Mouse (Mus musculus) frontal cortex, postnatal 14 days (tissue): ENCODE data around the gene Traf7.

Source experiments
- DNase-seq, 2 experiments: peaks; one replicate each; pipeline ENCODE4 v3.0.0; 2022; ENCODE audit warnings: low spot score in 2 of 2

The Traf7 gene

DNA sequence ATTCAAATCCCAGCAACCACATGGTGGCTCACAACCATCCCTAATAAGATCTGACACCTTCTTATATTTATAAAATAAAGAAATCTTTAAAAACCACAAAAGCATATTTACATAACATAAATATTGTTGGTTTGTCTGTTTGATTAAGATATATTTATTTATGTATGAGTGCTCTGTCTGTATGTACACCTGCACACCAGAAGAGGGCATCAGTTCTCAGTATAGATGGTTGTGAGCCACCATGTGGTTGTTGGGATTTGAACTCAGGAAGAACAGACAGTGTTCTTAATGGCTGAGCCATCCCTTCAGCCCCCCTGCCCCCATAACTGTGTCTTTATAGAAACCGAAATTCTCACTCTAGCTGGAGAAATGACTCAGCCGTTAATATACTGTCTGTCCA is 17.5 kb upstream of the Traf7 start:
- no peak for DNase-seq

DNA sequence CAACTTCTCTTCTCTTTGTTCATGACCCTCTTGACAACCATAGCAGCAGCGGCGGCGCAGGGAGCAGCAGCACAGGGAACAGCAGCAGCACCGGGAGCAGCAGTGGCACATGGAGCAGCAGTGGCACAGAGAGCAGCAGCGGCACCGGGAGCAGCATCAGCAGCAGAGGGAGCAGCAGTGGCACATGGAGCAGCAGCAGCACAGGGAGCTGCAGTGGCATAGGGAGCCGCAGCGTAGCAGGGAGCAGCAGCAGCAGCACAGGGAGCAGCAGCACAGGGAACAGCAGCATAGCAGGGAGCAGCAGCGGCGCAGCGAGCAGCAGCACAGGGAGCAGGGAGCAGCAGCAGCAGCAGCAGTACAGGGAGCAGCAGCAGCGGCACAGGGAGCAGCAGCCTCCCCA is 16.9 kb upstream of the Traf7 start:
- DNase-seq = no peak

- DNase-seq = no peak
These were observed 12.6 kb upstream of the Traf7 start for GRCm38 (mm10) chr17:24540375-24540774.

- DNase-seq = no peak
These were observed 11.2 kb upstream of the Traf7 start for GRCm38 (mm10) chr17:24538950-24539349.

DNA sequence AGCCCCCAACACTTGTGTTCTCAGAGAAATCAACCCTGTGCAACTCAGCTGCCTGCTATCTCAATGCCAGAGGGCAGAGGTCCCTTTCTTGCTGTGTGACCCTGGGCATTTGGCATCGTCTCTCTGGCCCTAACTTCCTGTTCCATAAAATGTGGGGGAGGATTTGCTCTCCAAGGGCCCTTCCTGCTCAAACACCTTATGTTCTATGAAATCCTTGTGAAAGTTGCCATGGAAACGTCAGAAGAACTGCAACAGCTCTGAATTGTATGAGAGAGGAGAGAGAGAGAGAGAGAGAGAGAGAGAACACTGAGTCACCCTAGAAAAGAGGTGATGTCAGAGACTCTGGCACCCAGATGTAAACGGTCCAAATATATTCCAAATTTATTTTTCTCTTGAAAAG is 9.8 kb upstream of the Traf7 start:
- peak in 1 of 2 experiments; percentile 21 for DNase-seq

DNA sequence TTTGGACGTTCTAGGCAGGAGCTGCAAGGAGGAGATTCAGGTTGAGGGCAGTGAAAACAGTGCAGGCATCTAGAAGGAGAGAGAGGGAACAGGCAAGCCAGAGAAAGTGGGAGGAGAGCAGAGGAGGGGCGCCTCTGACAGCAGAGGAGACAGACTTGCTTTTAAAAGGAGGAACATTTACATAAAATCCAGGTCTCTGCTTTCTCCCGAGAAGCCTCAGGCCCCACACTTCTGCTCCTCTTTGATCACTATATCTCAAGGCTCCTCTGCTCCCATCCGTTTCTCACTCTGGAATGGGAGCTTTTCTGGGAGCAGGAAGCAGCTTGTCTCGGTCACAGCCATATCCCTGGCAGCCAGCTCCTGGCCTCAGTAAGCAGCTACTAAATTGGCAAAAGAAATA is 7.6 kb upstream of the Traf7 start:
- peak in 1 of 2 experiments; percentile 38 for DNase-seq

DNA sequence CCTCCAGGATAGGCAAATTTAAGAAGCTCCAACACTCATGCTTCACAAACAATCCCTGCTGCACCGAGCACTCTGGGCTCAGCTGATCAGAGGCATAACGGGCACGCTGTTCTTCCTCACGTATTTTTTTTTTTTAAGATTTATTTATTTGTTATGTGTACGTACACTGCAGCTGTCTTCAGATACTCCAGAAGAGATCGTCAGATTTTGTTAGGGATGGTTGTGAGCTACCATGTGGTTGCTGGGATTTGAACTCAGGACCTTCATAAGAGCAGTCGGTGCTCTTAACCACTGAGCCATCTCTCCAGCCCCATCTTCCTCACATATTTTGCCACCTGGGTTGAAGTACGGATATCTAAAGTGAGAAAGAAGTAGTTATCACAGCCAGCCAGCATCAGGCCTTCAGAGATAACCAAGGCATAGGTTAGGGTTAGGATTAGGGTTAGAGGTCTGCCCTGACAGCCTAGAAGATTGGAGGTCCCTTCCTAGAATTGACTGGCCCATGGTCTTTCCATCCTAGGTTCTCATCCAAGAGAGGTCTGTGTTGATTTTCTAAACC is 6.5 kb upstream of the Traf7 start, which contains the start of gene Rab26:
Gene Rab26 (minus strand): TSS at position 51 of the 559 bp plus-strand sequence.
- no peak for DNase-seq

DNA sequence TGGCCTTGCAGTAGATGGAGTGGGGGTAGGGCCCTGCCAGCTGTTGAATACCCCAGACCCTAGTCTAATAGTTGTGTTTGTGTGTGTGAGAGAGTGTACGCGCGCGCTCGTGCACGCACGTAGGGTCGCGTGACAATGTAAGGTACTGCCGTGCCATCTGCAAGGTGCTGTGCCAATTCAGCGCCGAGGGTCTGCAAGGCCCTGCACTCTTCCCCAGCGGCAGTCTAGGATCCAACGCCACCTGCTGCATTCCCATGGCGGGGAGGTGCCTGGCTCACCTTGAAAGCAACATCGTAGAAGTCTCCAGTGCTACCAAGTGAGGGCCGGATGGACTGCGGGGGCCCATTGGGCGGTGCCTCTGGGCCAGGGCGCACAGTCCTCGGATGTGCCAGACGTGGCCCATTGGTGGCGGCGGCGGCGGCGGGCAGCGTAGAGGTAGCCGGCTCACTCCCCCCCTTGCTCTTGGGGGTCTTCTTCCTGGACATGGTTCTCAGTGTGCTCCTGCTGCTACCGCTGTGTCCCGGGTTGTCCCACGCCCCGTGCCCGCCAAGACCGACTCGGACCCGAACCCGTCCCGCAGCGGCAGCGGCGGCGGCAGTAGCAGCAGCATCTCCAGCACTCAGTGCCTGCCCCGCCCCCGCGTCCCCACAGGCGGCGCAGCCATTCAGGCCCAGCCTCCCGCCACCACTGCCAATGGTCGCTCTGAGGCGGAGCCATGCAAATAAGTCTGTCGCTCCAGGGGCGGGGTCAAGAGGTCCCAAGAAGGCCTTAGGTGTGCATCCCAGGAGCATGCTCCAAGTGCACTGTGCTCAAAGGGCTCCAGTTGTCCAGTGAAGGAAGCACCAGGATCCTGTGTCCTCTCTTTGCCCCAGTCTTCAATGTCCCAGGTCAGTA is 5.6 kb upstream of the Traf7 start:
- peak; percentile 78 to 83 for DNase-seq

GRCm38 (mm10) chr17:24532045-24532444 is 4.3 kb upstream of the Traf7 start:
- DNase-seq = no peak

GRCm38 (mm10) chr17:24531064-24531463 is 3.3 kb upstream of the Traf7 start:
- DNase-seq = no peak

- no peak for DNase-seq
These were observed 2.8 kb upstream of the Traf7 start for GRCm38 (mm10) chr17:24530361-24531050.

DNA sequence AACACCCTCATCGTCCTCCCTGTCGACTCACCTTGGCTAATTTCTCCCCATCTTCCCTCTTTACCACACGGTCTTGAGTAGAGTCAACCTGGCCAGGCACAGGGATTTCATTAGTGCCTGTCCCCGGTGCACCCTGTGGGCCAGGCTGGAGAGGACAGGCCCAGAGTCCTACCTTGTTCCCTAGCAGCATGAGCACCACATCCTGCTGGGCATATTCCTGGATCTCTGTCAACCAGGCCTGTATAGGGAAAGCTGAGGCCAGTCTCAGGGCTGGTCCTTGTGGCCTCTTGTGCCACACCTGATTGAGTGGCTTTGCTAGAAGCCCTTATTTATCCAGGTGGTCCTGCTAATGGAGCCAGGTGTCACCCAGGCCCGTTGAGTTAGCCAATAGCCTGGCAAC is 2.1 kb upstream of the Traf7 start:
- no peak for DNase-seq

- DNase-seq = peak in 1 of 2 experiments; percentile 52
These were observed 1.3 kb upstream of the Traf7 start for GRCm38 (mm10) chr17:24529007-24529451.

DNA sequence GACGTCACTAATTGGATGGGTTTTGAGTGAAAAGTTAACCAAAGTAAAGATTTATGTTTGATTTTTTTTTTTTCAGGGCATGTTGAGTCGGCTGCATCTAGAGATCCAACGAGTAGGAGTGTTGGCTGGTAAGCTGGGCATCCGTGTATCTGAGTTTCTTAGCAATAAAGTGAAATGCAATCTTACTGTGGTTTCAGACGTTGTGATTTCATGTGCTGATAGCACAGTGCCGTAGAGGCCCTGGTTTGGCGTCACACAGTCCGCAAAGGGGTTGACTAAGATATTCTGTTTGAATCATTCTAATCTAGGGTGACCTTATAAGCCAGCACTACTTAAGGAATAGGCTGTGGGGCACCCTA is 801 bp upstream of the Traf7 start:
- no peak for DNase-seq

DNA sequence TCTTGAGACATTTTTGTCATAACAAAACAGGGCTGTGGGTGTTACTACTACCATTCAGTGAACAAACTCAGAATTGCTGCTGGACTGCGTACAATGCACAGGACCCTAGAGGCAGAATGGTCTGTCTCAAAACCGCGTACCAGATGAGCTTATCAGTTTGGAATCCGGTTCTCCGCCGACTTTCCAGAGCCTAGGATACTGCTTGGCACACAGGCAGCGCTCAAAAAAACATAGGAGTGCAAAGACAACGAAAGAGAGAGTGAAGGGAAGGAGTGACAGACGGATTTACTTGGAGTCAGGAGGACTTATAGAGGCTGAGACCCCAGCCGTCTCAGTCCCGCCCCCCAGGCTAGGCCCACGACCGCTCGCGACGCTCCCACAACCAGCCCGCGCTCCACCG is 423 bp downstream of the Traf7 start:
- DNase-seq = no peak

DNA sequence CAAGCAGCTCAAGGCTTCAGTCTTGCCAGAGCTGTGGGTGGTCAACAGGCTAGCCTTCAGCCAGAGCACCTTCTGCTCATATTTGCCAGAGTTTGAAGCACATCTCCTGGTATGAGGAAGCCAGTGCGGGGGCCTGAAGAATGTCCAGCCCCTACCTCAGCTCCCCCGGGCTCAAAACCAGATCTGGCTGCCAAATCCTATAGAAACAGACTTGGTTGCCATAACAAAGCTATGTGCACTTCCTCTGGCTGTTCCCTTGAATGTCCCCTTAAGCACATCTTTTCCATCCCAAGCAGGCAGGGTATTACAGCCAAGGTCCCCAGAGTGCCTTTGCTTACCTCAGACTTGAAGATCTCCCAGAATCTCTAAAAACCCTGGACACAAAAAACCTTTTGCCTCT is 3.0 kb downstream of the Traf7 start:
- DNase-seq = no peak

- no peak for DNase-seq
These were observed 7.3 kb downstream of the Traf7 start for GRCm38 (mm10) chr17:24520450-24520849.

DNA sequence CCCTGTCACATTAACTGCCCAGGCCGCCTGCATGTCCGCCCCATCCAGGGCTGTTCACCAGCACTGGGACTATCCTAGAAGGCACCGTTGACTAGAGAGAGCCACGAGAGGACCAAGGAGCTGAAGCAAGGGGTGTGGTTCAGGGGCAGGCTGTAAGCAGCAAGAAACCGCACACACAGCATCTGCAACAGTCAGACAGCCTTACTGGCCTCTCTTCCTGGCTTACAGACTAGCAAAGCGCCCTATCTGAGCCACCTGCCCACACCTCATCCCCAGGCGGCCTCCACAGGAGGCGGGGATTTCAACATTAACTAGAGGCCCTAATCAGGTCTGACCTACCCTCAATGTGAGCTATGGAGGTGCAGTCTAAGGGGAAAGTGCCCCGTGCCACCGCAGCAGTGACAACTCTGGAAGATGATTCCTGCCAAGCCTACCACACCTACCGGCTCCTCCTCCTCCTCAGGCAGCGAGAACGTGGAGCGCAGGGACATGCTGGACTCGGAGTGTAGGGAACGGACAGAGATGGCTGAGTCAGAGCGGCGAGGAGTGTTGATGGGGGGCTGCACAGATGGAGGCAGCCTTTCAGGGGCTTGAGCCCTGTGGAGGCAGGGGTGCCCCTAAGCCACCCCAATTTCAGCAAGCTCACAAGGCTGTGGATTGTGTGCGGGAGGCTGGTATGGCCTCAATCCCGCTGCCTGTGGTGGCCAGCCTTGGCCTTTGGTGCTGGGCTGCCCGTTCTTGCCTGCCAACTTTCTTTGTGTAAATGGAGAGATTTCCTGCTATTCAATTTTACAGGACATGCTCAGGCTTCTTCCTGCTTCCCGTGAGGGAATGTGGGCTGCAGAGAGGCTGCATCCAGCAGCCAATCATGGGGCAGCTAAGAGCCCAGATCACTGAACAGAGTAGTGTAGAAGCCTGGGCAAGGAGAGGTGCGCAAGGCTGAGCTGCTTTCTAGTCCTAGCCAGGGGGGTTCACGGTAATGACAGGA is 13.2 kb downstream of the Traf7 start:
- no peak for DNase-seq

DNA sequence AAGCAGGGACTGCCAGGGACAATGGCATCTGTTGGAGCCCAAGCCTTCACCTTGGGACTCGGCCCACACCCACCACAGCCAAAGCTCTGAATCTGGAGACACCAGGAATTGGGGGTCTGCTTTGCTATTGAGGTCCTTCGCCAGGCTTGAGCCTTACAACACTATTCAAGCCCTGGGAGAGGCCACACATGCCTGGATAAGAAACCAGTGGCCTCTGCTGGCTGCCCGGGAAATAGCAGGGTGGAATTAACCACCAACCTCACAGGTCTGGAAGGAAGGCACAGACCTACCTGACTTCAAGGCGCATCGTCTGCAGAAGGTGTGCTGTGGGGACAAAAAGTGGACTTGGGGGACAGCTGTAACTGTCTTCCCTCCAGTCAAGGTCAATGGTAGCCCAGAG is 14.1 kb downstream of the Traf7 start:
- peak in 1 of 2 experiments; percentile 78 for DNase-seq

- DNase-seq = no peak
These were observed 19.8 kb downstream of the Traf7 start for GRCm38 (mm10) chr17:24507806-24508460.

DNA sequence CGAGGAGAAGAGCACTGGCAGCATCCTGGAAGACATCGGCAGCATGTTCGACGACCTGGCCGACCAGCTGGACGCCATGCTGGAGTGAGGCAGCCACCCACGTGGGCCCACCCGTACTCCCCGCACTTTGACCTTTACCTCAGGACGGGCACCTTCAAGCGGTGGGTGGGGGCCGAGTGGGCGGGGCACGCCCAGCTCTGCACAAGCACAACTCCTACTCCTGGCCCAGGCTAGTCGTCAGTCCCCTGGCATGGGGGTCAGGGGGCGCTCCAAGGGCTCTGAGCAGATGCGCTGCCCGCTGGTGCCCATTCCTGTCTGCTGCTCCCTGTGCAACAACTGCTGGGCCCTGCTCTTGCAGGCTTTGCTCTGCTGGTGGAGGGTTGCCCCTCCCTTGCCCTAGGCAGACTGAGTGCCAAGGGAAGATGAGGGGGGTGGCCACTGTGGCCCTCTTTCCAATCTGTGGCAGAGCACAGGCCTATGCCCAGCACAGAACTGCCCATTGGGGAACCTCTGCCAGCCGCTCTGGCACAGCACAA is 20.5 kb downstream of the Traf7 start:
- DNase-seq = no peak
